Mouse (Mus musculus) olfactory bulb, adult 2 months (tissue): Measurements from ENCODE around the gene Gm9736. TPM values are rescaled to one million over a fixed set of nuclear protein-coding genes. Genes with fewer than 3 reads are reported as not detected.
"Not testable (repeated sequence)": the region's sequence is repeated elsewhere in the genome, so short reads cannot be mapped to it uniquely, and the experiment has no call there.

Source experiments
- H3K27ac ChIP-seq: fragments of 200-500 bp; 2 replicates; pipeline ENCODE4 v1.5.1; 2012; ENCODE audit warnings: low read depth, low read length; ENCODE audit not compliant: insufficient read depth
- H3K4me1 ChIP-seq: fragments of 200-500 bp; 2 replicates; pipeline ENCODE4 v1.6.1; 2012; ENCODE audit warnings: low read length; ENCODE audit not compliant: control insufficient read depth, insufficient read depth
- H3K4me3 ChIP-seq: fragments of 200-500 bp; 2 replicates; pipeline ENCODE4 v1.5.1; 2012; ENCODE audit warnings: mild to moderate bottlenecking, low read depth, low read length, moderate library complexity; ENCODE audit not compliant: insufficient read depth
- CTCF ChIP-seq: fragments of 200-500 bp; IDR thresholded peaks from 2 replicates; pipeline ENCODE4 v1.5.1; 2012; ENCODE audit warnings: low read depth, mild to moderate bottlenecking, low read length, moderate library complexity; ENCODE audit not compliant: insufficient read depth
- POLR2A ChIP-seq: fragments of 200-500 bp; IDR thresholded peaks from 2 replicates; pipeline ENCODE4 v1.6.1; 2012; ENCODE audit warnings: mild to moderate bottlenecking, low read depth, low read length, moderate library complexity; ENCODE audit not compliant: insufficient read depth
- WGBS: fragments of 180-500 bp; shearing (Covaris S2); methylation state at CpG from one replicate; pipeline ENCODE4 v1.1.7; 2018; 5-methylcytosine and 5-hydroxymethylcytosine counted together
- polyA plus RNA-seq: library from polyadenylated mRNA; stranded (reverse); fragments of >200 nt; gene quantifications from 2 replicates; pipeline ENCODE4 v1.2.4, GENCODE M21; 2012; ENCODE audit warnings: low replicate concordance; ENCODE audit not compliant: missing spikeins, insufficient read depth, insufficient read length

Gm9736 gene
- polyA plus RNA-seq, 1 experiment: not detected

- H3K4me1 ChIP-seq: peaks cover 4% of the 10 kb centered on the region; the same call in 1 of the 2 replicates
- H3K4me3 ChIP-seq: no peak within 1 kb of the TSS
- H3K27ac ChIP-seq: no peak within 1 kb of the TSS
- 48% methylated on average over 3 of the region's 3 CpGs for WGBS
- TF ChIP-seq POLR2A (no peak), CTCF (no peak)
Observed at GRCm38 (mm10) chr10:77726186-77726585, 25.0 kb downstream of the Gm9736 start, which contains the start of gene Gm10100. Gene Gm10100 (plus strand): TSS chr10:77726486.

GRCm38 (mm10) chr10:77724855-77725254, 26.3 kb downstream of the Gm9736 start:
- no peak overlapping the region for H3K27ac ChIP-seq
- H3K4me3 ChIP-seq: no peak overlapping the region
- WGBS: 77% methylated on average over 8 of the region's 8 CpGs
- no peak for TF ChIP-seq POLR2A
- no peak for TF ChIP-seq CTCF
- H3K4me1 ChIP-seq: peaks cover 4% of the 10 kb centered on the region; the same call in 1 of the 2 replicates

GRCm38 (mm10) chr10:77720299-77720698, 30.9 kb downstream of the Gm9736 start, which contains the start of gene Krtap12-1:
Gene Krtap12-1 (plus strand): TSS chr10:77720599.
- WGBS: 89% methylated on average over 1 of the region's 1 CpGs
- not testable (repeated sequence) for H3K4me1 ChIP-seq, H3K4me3 ChIP-seq, H3K27ac ChIP-seq

GRCm38 (mm10) chr10:77715507-77715906, 35.6 kb downstream of the Gm9736 start, which contains the start of gene Gm10142:
Gene Gm10142 (plus strand): TSS chr10:77715807.
- TF ChIP-seq POLR2A (no peak), CTCF (no peak)
- 85% methylated on average over 1 of the region's 1 CpGs for WGBS

DNA sequence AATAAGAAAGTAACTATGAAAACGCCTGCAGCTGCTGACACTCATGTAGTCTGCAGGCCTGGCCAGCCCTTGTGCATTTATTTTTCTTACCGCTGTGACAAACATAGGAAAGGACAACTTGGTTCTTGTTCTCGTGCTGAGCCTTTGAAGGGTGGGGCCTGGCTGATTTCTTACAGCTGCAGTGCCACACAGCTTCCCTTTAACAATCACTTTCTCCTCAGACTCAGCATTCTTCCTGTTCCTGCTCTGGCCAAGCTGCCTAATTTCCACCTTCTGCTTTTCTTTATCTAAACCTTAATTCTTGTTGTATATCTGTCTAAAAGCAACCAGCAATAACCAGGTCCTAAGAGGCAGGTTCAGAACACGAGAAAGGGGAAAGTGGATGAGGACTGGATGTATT, 37.4 kb downstream of the Gm9736 start:
- Histone ChIP-seq H3K27ac (no peak overlapping the region), H3K4me1 (no peaks in the 10 kb centered on the region), H3K4me3 (no peak overlapping the region)
- TF ChIP-seq POLR2A (no peak), CTCF (no peak)
- WGBS: 70% methylated on average over 4 of the region's 4 CpGs

More at GRCm38 (mm10) chr10:77715507-77715906, 35.6 kb downstream of the Gm9736 start, which contains the start of gene Gm10142:
- Histone ChIP-seq H3K27ac (no peak within 1 kb of the TSS), H3K4me3 (no peak within 1 kb of the TSS), H3K4me1 (no peaks in the 10 kb centered on the region)

- H3K4me3 ChIP-seq, H3K27ac ChIP-seq, H3K4me1 ChIP-seq: not testable (repeated sequence)
Observed at GRCm38 (mm10) chr10:77711157-77711556, 40.0 kb downstream of the Gm9736 start, which contains the start of gene Gm10024. Gene Gm10024 (plus strand): TSS chr10:77711457.

GRCm38 (mm10) chr10:77709831-77710230, 41.3 kb downstream of the Gm9736 start:
- 73% methylated on average over 3 of the region's 3 CpGs for WGBS
- TF ChIP-seq POLR2A (no peak), CTCF (no peak)
- H3K4me3 ChIP-seq: no peak overlapping the region

DNA sequence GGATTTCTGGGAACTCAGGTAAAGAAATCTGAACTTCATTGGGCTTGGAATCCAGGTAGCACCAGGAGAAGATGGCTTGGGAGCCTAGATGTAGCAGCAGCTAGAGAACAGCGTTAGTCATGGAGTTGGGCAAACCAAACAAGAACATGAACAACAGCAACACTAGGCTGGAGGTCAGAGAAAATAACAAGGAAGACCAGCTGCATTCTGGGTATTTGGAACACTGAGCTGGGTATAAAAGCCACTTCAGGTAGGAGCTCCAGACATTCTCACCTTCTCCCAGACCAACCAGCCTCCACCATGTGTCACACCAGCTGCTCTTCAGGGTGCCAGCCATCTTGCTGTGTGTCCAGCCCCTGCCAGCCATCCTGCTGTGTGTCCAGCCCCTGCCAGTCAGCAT, 44.8 kb downstream of the Gm9736 start, which contains the start of gene Gm10272:
Gene Gm10272, plus strand, starts transcription at position 301 of the 400 bp plus-strand sequence.
- no peak for TF ChIP-seq POLR2A
- TF ChIP-seq CTCF: no peak
- WGBS: 100% methylated on average over 1 of the region's 1 CpGs

More at GRCm38 (mm10) chr10:77709831-77710230, 41.3 kb downstream of the Gm9736 start:
- no peaks in the 10 kb centered on the region for H3K4me1 ChIP-seq
- no peak overlapping the region for H3K27ac ChIP-seq

More for the DNA sequence above, 44.8 kb downstream of the Gm9736 start, which contains the start of gene Gm10272:
- Histone ChIP-seq H3K27ac (no peak within 1 kb of the TSS), H3K4me1 (no peaks in the 10 kb centered on the region), H3K4me3 (no peak within 1 kb of the TSS)

Other genes starting within 250 kb of the Gm9736 start
- gene Fam207a, start 235.6 kb downstream of the Gm9736 start, polyA plus RNA-seq: not detected in 2 replicates
- gene Itgb2, start 221.1 kb downstream of the Gm9736 start, polyA plus RNA-seq: 191 TPM in 1 of 2 replicates, not detected in the other
- not detected in 2 replicates for gene Pttg1ip, start 169.6 kb downstream of the Gm9736 start, polyA plus RNA-seq
- 414 TPM in 1 of 2 replicates, not detected in the other for gene Sumo3, start 145.3 kb downstream of the Gm9736 start, polyA plus RNA-seq
- gene Gm49325, start 145.2 kb downstream of the Gm9736 start, polyA plus RNA-seq: not detected in 2 replicates
- gene Ube2g2, start 129.1 kb downstream of the Gm9736 start, polyA plus RNA-seq: not detected in 2 replicates
- not detected in 2 replicates for gene Tspear, start 64.8 kb downstream of the Gm9736 start, polyA plus RNA-seq
- gene Gm19402, start 60.6 kb downstream of the Gm9736 start, polyA plus RNA-seq: not detected in 2 replicates
- gene Gm9508, start 54.1 kb downstream of the Gm9736 start, polyA plus RNA-seq: not detected in 2 replicates
- gene Gm10272, start 44.7 kb downstream of the Gm9736 start, polyA plus RNA-seq: not detected in 2 replicates
- gene Gm10024, start 39.9 kb downstream of the Gm9736 start, polyA plus RNA-seq: not detected in 2 replicates
- gene Gm10142, start 35.5 kb downstream of the Gm9736 start, polyA plus RNA-seq: not detected in 2 replicates
- not detected in 2 replicates for gene Krtap12-1, start 30.8 kb downstream of the Gm9736 start, polyA plus RNA-seq
- not detected in 2 replicates for gene Gm10100, start 24.9 kb downstream of the Gm9736 start, polyA plus RNA-seq
- not detected in 2 replicates for gene Gm18596, start 8.7 kb downstream of the Gm9736 start, polyA plus RNA-seq
- not detected in 2 replicates for gene Gm3233, start 8.3 kb upstream of the Gm9736 start, polyA plus RNA-seq
- gene Gm3238, start 20.0 kb upstream of the Gm9736 start, polyA plus RNA-seq: not detected in 2 replicates
- not detected in 2 replicates for gene Gm7138, start 25.6 kb upstream of the Gm9736 start, polyA plus RNA-seq
- gene Gm3250, start 31.2 kb upstream of the Gm9736 start, polyA plus RNA-seq: not detected in 2 replicates
- gene Gm7137, start 36.8 kb upstream of the Gm9736 start, polyA plus RNA-seq: not detected in 2 replicates
- gene Gm9639, start 43.7 kb upstream of the Gm9736 start, polyA plus RNA-seq: not detected in 2 replicates
- not detected in 2 replicates for gene Gm19668, start 47.8 kb upstream of the Gm9736 start, polyA plus RNA-seq
- not detected in 2 replicates for gene Gm9507, start 60.5 kb upstream of the Gm9736 start, polyA plus RNA-seq
- gene Gm2696, start 63.3 kb upstream of the Gm9736 start, polyA plus RNA-seq: not detected in 2 replicates
- not detected in 2 replicates for gene Krtap10-4, start 75.7 kb upstream of the Gm9736 start, polyA plus RNA-seq
- not detected in 2 replicates for gene Krtap10-10, start 84.6 kb upstream of the Gm9736 start, polyA plus RNA-seq
- gene Gm36176, start 95.4 kb upstream of the Gm9736 start, polyA plus RNA-seq: not detected in 2 replicates
- not detected in 2 replicates for gene Gm10318, start 101.5 kb upstream of the Gm9736 start, polyA plus RNA-seq
- gene Gm3285, start 110.6 kb upstream of the Gm9736 start, polyA plus RNA-seq: not detected in 2 replicates
- not detected in 2 replicates for gene Lrrc3, start 151.2 kb upstream of the Gm9736 start, polyA plus RNA-seq
- gene Trpm2, start 219.2 kb upstream of the Gm9736 start, polyA plus RNA-seq: not detected in 2 replicates
- not detected in 2 replicates for gene 1810043G02Rik, start 227.2 kb upstream of the Gm9736 start, polyA plus RNA-seq